Mouse (Mus musculus): ENCODE measurements around the gene Trim66.

GRCm38 (mm10) chr7:109442739-109443138 lies 65.2 kb downstream of the Trim66 start:
- no peak for TF ChIP-seq CTCF (IDR thresholded peaks at IDR 0.05; ENCODE audit: insufficient read depth, low read length)
- no peak for TF ChIP-seq POLR2A (IDR thresholded peaks at IDR 0.05; ENCODE audit: borderline replicate concordance, extremely low read depth, low read depth, low read length)
